In genomic region chr5:123377120-123377955, GRCm38 (mm10) we compare ENCODE assay signal across 9 mouse cellular contexts. TPM values are rescaled to one million over a fixed set of nuclear protein-coding genes. Genes with fewer than 3 reads are reported as not detected.
DNase-seq lines count a peak whose midpoint lies in the region; ATAC-seq lines count a peak whose summit lies in the region.
"Had no signal": no experiment of that assay in that cellular context is flagged by ENCODE, and none has a peak within 500 bp of the region (broad histone marks: within the 10 kb centered on the region; RNA-seq: fewer than 3 reads in every experiment).

No protein-coding gene starts in this region.

- H3K27me3 ChIP-seq in neural tube, embryonic 13.5 days: no peaks in the 10 kb centered on the region
- H3K27me3 ChIP-seq: limb, embryonic 15.5 days had no signal

- H3K27ac ChIP-seq in neural tube, embryonic 13.5 days (replicated peaks): peak overlapping the region; percentile 19; the same call in 1 of the 2 replicates
- H3K27ac ChIP-seq: limb, embryonic 15.5 days had no signal

- ATAC-seq in neural tube, embryonic 13.5 days (ENCODE audit: low read depth): no peak

- H3K4me2 ChIP-seq in neural tube, embryonic 13.5 days: no peak overlapping the region
- H3K4me2 ChIP-seq: limb, embryonic 15.5 days had no signal

- peaks cover 22% of the 10 kb centered on the region for H3K4me1 ChIP-seq in neural tube, embryonic 13.5 days (replicated peaks)

- H3K9ac ChIP-seq in neural tube, embryonic 13.5 days: no peak overlapping the region
- H3K9ac ChIP-seq: limb, embryonic 15.5 days had no signal

- peaks cover 25% of the 10 kb centered on the region for H3K36me3 ChIP-seq in neural tube, embryonic 13.5 days

- H3K9me3 ChIP-seq in neural tube, embryonic 13.5 days: no peaks in the 10 kb centered on the region
- H3K9me3 ChIP-seq: limb, embryonic 15.5 days had no signal

- DNase-seq in CD8-positive naive resting alpha-beta T cell, adult 2 months (ENCODE audit: low read depth in 2 of 2, low spot score in 2 of 2): peak; percentile 73 to 79
- DNase-seq in adrenal gland, adult 8-10 months: peak; percentile 75
- peak; percentile 73 for DNase-seq in embryo, embryonic 11 days
- DNase-seq in heart, adult 18-20 months: peak; percentile 84 to 94
- DNase-seq in kidney, adult 9 months: peak; percentile 87
- DNase-seq in liver: peak; percentile 67
- DNase-seq in thymus, postnatal 0 days (ENCODE audit: low spot score): peak; percentile 75

- H3K4me3 ChIP-seq in neural tube, embryonic 13.5 days: no peak overlapping the region
- H3K4me3 ChIP-seq: limb, embryonic 15.5 days had no signal

- 69% methylated on average over 15 of the region's 15 CpGs for WGBS in neural tube, embryonic 13.5 days

RNA-seq across cellular contexts. Expression of gene Mlxip, which starts 17.3 kb away (rescaled TPM):
- 10 to 100 TPM; 21.6 to 32.8 (median 27.1) TPM for total RNA-seq in adrenal gland, adult 8-10 months (2022)
- 10 to 100 TPM; 26.5 to 29.0 TPM for total RNA-seq in heart, adult 18-20 months (2021)
- polyA plus RNA-seq in neural tube, embryonic 13.5 days (2015; fragmentation: Nextera tagmentation; extraction: Ambion mirVana): 23.5 and 28.4 TPM in 2 replicates
- 7.3 and 8.2 TPM in 2 replicates for polyA plus RNA-seq in thymus, postnatal 0 days (2015; fragmentation: Nextera tagmentation; extraction: Ambion mirVana)

RNA-seq across cellular contexts. Expression of gene Bcl7a, which starts 33.7 kb away (rescaled TPM):
- total RNA-seq in adrenal gland, adult 8-10 months (2022): 10 to 100 TPM in 3 of 4 experiments, 1 to 10 TPM in 1; 9.7 to 15.1 (median 13.2) TPM
- total RNA-seq in heart, adult 18-20 months (2021): 1 to 10 TPM; 8.0 to 8.2 TPM
- polyA plus RNA-seq in neural tube, embryonic 13.5 days (2015; fragmentation: Nextera tagmentation; extraction: Ambion mirVana): 47.4 and 52.6 TPM in 2 replicates
- polyA plus RNA-seq in thymus, postnatal 0 days (2015; fragmentation: Nextera tagmentation; extraction: Ambion mirVana): 17.6 and 21.5 TPM in 2 replicates
